Mouse (Mus musculus) kidney, postnatal 36 days (tissue): ENCODE measurements around the gene Polg.

Source experiments
- DNase-seq, 2 experiments: peaks; one replicate each; pipeline ENCODE4 v3.0.0; 2021 to 2022; ENCODE audit warnings: mixed read lengths in 2 of 2

The Polg gene

GRCm38 (mm10) chr7:79502152-79503102 is 36.3 kb upstream of the Polg start:
- no peak for DNase-seq

- no peak for DNase-seq
Observed at GRCm38 (mm10) chr7:79501581-79502031, 35.4 kb upstream of the Polg start.

- DNase-seq = no peak
Observed at GRCm38 (mm10) chr7:79500681-79501306, 34.6 kb upstream of the Polg start.

GRCm38 (mm10) chr7:79499596-79500570 is 33.7 kb upstream of the Polg start:
- no peak for DNase-seq

GRCm38 (mm10) chr7:79498965-79499595 is 32.9 kb upstream of the Polg start:
- DNase-seq = peak; percentile 26 to 78

- DNase-seq = no peak
Observed at GRCm38 (mm10) chr7:79498356-79498755, 32.2 kb upstream of the Polg start.

GRCm38 (mm10) chr7:79497701-79498115 is 31.5 kb upstream of the Polg start:
- DNase-seq = no peak

GRCm38 (mm10) chr7:79496816-79497328 is 30.7 kb upstream of the Polg start:
- DNase-seq = no peak

GRCm38 (mm10) chr7:79495988-79496815 is 30.0 kb upstream of the Polg start:
- DNase-seq = peak; percentile 78 to 94

GRCm38 (mm10) chr7:79493915-79494314 is 27.8 kb upstream of the Polg start:
- DNase-seq = peak; percentile 18 to 78

GRCm38 (mm10) chr7:79486528-79486927 is 20.4 kb upstream of the Polg start:
- DNase-seq = no peak

GRCm38 (mm10) chr7:79474831-79475399 is 8.8 kb upstream of the Polg start:
- DNase-seq = no peak

- DNase-seq = no peak
Observed at GRCm38 (mm10) chr7:79473496-79474194, 7.5 kb upstream of the Polg start.

GRCm38 (mm10) chr7:79472792-79473191 is 6.6 kb upstream of the Polg start:
- peak in 1 of 2 experiments; percentile 27 for DNase-seq

GRCm38 (mm10) chr7:79471436-79471835 is 5.3 kb upstream of the Polg start:
- no peak for DNase-seq

- DNase-seq = no peak
Observed at GRCm38 (mm10) chr7:79470718-79471117, 4.6 kb upstream of the Polg start.

- DNase-seq = no peak
Observed at GRCm38 (mm10) chr7:79469766-79470165, 3.6 kb upstream of the Polg start.

- no peak for DNase-seq
Observed at GRCm38 (mm10) chr7:79468994-79469393, 2.8 kb upstream of the Polg start.

GRCm38 (mm10) chr7:79467951-79468350 is 1.8 kb upstream of the Polg start:
- no peak for DNase-seq
